Mouse (Mus musculus) forebrain, embryonic 11.5 days (tissue): ENCODE results near the gene AW011738. TPM values are rescaled to one million over a fixed set of nuclear protein-coding genes. Genes with fewer than 3 reads are reported as not detected.

Experiments
- ATAC-seq: fragments of 200-750 bp; cut with Nextera tagmentation; replicated peaks from 2 replicates; pipeline ENCODE4 v1.8.0; 2017; ENCODE audit warnings: moderate TSS enrichment; ENCODE audit not compliant: low FRiP score
- DNase-seq: peaks from one replicate; pipeline ENCODE4 v3.0.0-alpha.2; 2017; ENCODE audit warnings: low spot score
- H3K27ac ChIP-seq: fragments of 300-500 bp; sonication (generic); 2 replicates; pipeline ENCODE4 v1.5.1; 2014; ENCODE audit warnings: low read depth, low read length
- H3K27me3 ChIP-seq: fragments of 300-500 bp; sonication (generic); 2 replicates; pipeline ENCODE4 v1.6.1; 2014; ENCODE audit warnings: mild to moderate bottlenecking, low read length, mixed read lengths; ENCODE audit not compliant: control insufficient read depth, insufficient read depth
- H3K36me3 ChIP-seq: fragments of 300-500 bp; sonication (generic); 2 replicates; pipeline ENCODE4 v1.6.1; 2014; ENCODE audit warnings: mild to moderate bottlenecking, low read length, moderate library complexity, mixed read lengths; ENCODE audit not compliant: control insufficient read depth, insufficient read depth
- H3K4me1 ChIP-seq: fragments of 300-500 bp; sonication (generic); replicated peaks from 2 replicates; pipeline ENCODE4 v1.6.1; 2014; ENCODE audit warnings: low read length, mixed read lengths; ENCODE audit not compliant: control insufficient read depth, insufficient read depth
- H3K4me2 ChIP-seq: fragments of 300-500 bp; sonication (generic); 2 replicates; pipeline ENCODE4 v1.6.1; 2014; ENCODE audit warnings: low read depth, mild to moderate bottlenecking, low read length, moderate library complexity, mixed read lengths; ENCODE audit not compliant: severe bottlenecking
- H3K4me3 ChIP-seq: fragments of 300-500 bp; sonication (generic); 2 replicates; pipeline ENCODE4 v1.5.1; 2014; ENCODE audit warnings: low read depth, low read length
- H3K9ac ChIP-seq: fragments of 300-500 bp; sonication (generic); 2 replicates; pipeline ENCODE4 v1.6.1; 2014; ENCODE audit warnings: low read length
- H3K9me3 ChIP-seq: fragments of 300-500 bp; sonication (generic); 2 replicates; pipeline ENCODE4 v1.6.1; 2016; ENCODE audit warnings: low read length, mixed read lengths; ENCODE audit not compliant: control insufficient read depth
- WGBS: fragments of 180-500 bp; shearing (Covaris S2); extraction: QIAGEN DNeasy Blood & Tissue Kit; methylation state at CpG from one replicate; pipeline ENCODE4 v1.1.7; 2014; 5-methylcytosine and 5-hydroxymethylcytosine counted together
- polyA plus RNA-seq: library from polyadenylated mRNA; unstranded; fragments of >200 nt; fragmentation: Nextera tagmentation; extraction: Ambion mirVana; gene quantifications from 2 replicates; pipeline ENCODE4 v1.2.1, GENCODE M21; 2014

AW011738 gene
- polyA plus RNA-seq, 1 experiment from 2014 or later, result 2.3 TPM

- Histone ChIP-seq H3K36me3 (peaks cover 12% of the 10 kb centered on the region; the same call in 1 of the 2 replicates), H3K4me2 (no peak overlapping the region), H3K9me3 (no peaks in the 10 kb centered on the region), H3K4me3 (no peak overlapping the region), H3K27ac (no peak overlapping the region), H3K4me1 (peaks cover 3% of the 10 kb centered on the region; the same call in 1 of the 2 replicates), H3K9ac (no peak overlapping the region), H3K27me3 (no peaks in the 10 kb centered on the region)
- peak; percentile 24 for ATAC-seq
- DNase-seq, result no peak
- 32% methylated on average over 18 of the region's 18 CpGs for WGBS
Measured at GRCm38 (mm10) chr4:156227752-156228392, 24.8 kb downstream of the AW011738 start.

- Histone ChIP-seq H3K4me3 (no peak overlapping the region), H3K27ac (no peak overlapping the region), H3K27me3 (no peaks in the 10 kb centered on the region), H3K9ac (no peak overlapping the region), H3K4me1 (peaks cover 3% of the 10 kb centered on the region; the same call in 1 of the 2 replicates), H3K36me3 (peaks cover 12% of the 10 kb centered on the region; the same call in 1 of the 2 replicates), H3K4me2 (no peak overlapping the region), H3K9me3 (no peaks in the 10 kb centered on the region)
- WGBS, result 24% methylated on average over 12 of the region's 12 CpGs
- ATAC-seq (peak; percentile 36), DNase-seq (no peak)
Measured at GRCm38 (mm10) chr4:156228393-156229024, 25.4 kb downstream of the AW011738 start.

- peak overlapping the region; percentile 82 for H3K4me2 ChIP-seq
- WGBS, result 2% methylated on average over 17 of the region's 17 CpGs
- peaks cover 16% of the 10 kb centered on the region; the same call in 1 of the 2 replicates for H3K36me3 ChIP-seq
- H3K9ac ChIP-seq, result peak overlapping the region; percentile 78
- peak overlapping the region; percentile 57; the same call in 1 of the 2 replicates for H3K27ac ChIP-seq
- no peaks in the 10 kb centered on the region for H3K27me3 ChIP-seq
- no peaks in the 10 kb centered on the region for H3K9me3 ChIP-seq
- peak overlapping the region; percentile 93 for H3K4me3 ChIP-seq
- ATAC-seq (no peak), DNase-seq (peak; percentile 73)
- H3K4me1 ChIP-seq, result peaks cover 4% of the 10 kb centered on the region
Measured at GRCm38 (mm10) chr4:156234021-156234501, 31.0 kb downstream of the AW011738 start.

GRCm38 (mm10) chr4:156234701-156235213, 31.7 kb downstream of the AW011738 start, which contains the start of gene Plekhn1:
TSS of gene Plekhn1 (minus strand) at chr4:156234857.
- Histone ChIP-seq H3K4me2 (peak within 1 kb of the TSS; percentile 82), H3K4me3 (peak within 1 kb of the TSS; percentile 93), H3K9ac (peak within 1 kb of the TSS; percentile 80), H3K9me3 (no peaks in the 10 kb centered on the region), H3K27ac (peak within 1 kb of the TSS; percentile 57), H3K36me3 (peaks cover 18% of the 10 kb centered on the region; the same call in 1 of the 2 replicates), H3K4me1 (peaks cover 4% of the 10 kb centered on the region), H3K27me3 (no peaks in the 10 kb centered on the region)
- under 1% methylated on average over 40 of the region's 48 CpGs for whole genome bisulfite sequencing
- peak; percentile 56 for ATAC-seq
- DNase-seq, result peak; percentile 90

- Histone ChIP-seq H3K9me3 (no peaks in the 10 kb centered on the region), H3K9ac (peak overlapping the region; percentile 80), H3K4me3 (peak overlapping the region; percentile 93), H3K4me1 (peaks cover 4% of the 10 kb centered on the region), H3K36me3 (peaks cover 19% of the 10 kb centered on the region; the same call in 1 of the 2 replicates), H3K27me3 (no peaks in the 10 kb centered on the region), H3K27ac (peak overlapping the region; percentile 50; the same call in 1 of the 2 replicates), H3K4me2 (peak overlapping the region; percentile 63)
- DNase-seq, result no peak
- peak; percentile 37 for ATAC-seq
- WGBS, result 2% methylated on average over 15 of the region's 15 CpGs
Measured at GRCm38 (mm10) chr4:156235360-156235770, 32.3 kb downstream of the AW011738 start.

GRCm38 (mm10) chr4:156235808-156236533, 32.9 kb downstream of the AW011738 start, which contains the start of gene Noc2l:
TSS of gene Noc2l (plus strand) at chr4:156236010.
- under 1% methylated on average over 84 of the region's 90 CpGs for WGBS

GRCm38 (mm10) chr4:156236651-156237447, 33.7 kb downstream of the AW011738 start:
- Histone ChIP-seq H3K4me3 (peak overlapping the region; percentile 93), H3K9me3 (no peaks in the 10 kb centered on the region), H3K4me2 (peak overlapping the region; percentile 63), H3K27me3 (no peaks in the 10 kb centered on the region), H3K4me1 (peaks cover 4% of the 10 kb centered on the region), H3K36me3 (peaks cover 23% of the 10 kb centered on the region; the same call in 1 of the 2 replicates), H3K27ac (peak overlapping the region; percentile 85; the same call in 1 of the 2 replicates), H3K9ac (peak overlapping the region; percentile 80)
- no peak for ATAC-seq
- 25% methylated on average over 55 of the region's 60 CpGs for WGBS
- no peak for DNase-seq

More at GRCm38 (mm10) chr4:156235808-156236533, 32.9 kb downstream of the AW011738 start, which contains the start of gene Noc2l:
- Histone ChIP-seq H3K4me3 (peak within 1 kb of the TSS; percentile 93), H3K4me2 (peak within 1 kb of the TSS; percentile 82), H3K9me3 (no peaks in the 10 kb centered on the region), H3K36me3 (peaks cover 16% of the 10 kb centered on the region; the same call in 1 of the 2 replicates), H3K27me3 (no peaks in the 10 kb centered on the region), H3K9ac (peak within 1 kb of the TSS; percentile 80), H3K27ac (peak within 1 kb of the TSS; percentile 85), H3K4me1 (peaks cover 4% of the 10 kb centered on the region)
- ATAC-seq (peak; percentile 87), DNase-seq (peak; percentile 97)
